Mouse (Mus musculus) olfactory bulb, adult 2 months (tissue): ENCODE measurements around the gene Med26.

Source experiments
- CTCF ChIP-seq: fragments of 200-500 bp; IDR thresholded peaks from 2 replicates; pipeline ENCODE4 v1.5.1; 2012; ENCODE audit warnings: low read depth, mild to moderate bottlenecking, low read length, moderate library complexity; ENCODE audit not compliant: insufficient read depth
- POLR2A ChIP-seq: fragments of 200-500 bp; IDR thresholded peaks from 2 replicates; pipeline ENCODE4 v1.6.1; 2012; ENCODE audit warnings: mild to moderate bottlenecking, low read depth, low read length, moderate library complexity; ENCODE audit not compliant: insufficient read depth

GRCm38 (mm10) chr8:72584390-72584789 is 36.3 kb upstream of the Med26 start:
- TF ChIP-seq CTCF (no peak), POLR2A (no peak)
